Mouse (Mus musculus) monocyte, adult 5-6 weeks (primary cell): Measurements from ENCODE around the gene Inip. TPM values are rescaled to one million over a fixed set of nuclear protein-coding genes. Genes with fewer than 3 reads are reported as not detected.
"Not testable (repeated sequence)": the region's sequence is repeated elsewhere in the genome, so short reads cannot be mapped to it uniquely, and the experiment has no call there.

Experiments
- ATAC-seq: fragments of 153-309, 156-312 bp; replicated peaks from 2 replicates; pipeline ENCODE4 v1.8.0; 2017; ENCODE audit warnings: mild to moderate bottlenecking; ENCODE audit not compliant: low TSS enrichment, insufficient number of reproducible peaks, severe bottlenecking, poor library complexity, low FRiP score
- total RNA-seq: library from RNA; stranded (forward); fragments of 200-1000, 200-491, 200-594 nt; gene quantifications from 3 replicates; pipeline ENCODE4 v1.2.3, GENCODE M21; 2017

Inip gene
- total RNA-seq, 1 experiment from 2014 or later, result 36.2 TPM

GRCm38 (mm10) chr4:59815121-59815810 is 13.9 kb upstream of the Inip start:
- ATAC-seq, result peak; percentile 71

- ATAC-seq, result no peak
These were observed 12.7 kb upstream of the Inip start for GRCm38 (mm10) chr4:59814094-59814493.

DNA sequence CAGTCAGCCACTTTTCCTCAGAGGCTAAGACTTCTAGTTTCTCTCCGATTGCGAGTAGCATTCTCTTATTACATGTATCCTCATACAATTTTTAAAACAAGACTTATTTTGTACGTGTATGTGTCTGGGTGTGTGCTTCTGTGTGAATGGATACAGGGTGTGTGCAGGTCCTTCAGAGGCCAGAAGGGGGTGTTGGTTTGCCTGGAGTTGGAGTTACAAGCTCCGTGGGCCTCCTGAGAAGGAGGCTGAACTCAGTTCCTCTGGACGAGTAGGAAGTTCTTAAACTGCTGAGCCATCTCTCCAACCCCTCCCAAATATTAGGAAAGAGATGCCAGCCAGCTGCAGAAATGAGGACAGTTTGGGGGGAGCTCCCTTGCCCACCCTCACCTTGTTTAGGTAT is 7.0 kb upstream of the Inip start:
- ATAC-seq, result peak; percentile 63

GRCm38 (mm10) chr4:59807521-59807920 is 6.1 kb upstream of the Inip start:
- ATAC-seq, result no peak

DNA sequence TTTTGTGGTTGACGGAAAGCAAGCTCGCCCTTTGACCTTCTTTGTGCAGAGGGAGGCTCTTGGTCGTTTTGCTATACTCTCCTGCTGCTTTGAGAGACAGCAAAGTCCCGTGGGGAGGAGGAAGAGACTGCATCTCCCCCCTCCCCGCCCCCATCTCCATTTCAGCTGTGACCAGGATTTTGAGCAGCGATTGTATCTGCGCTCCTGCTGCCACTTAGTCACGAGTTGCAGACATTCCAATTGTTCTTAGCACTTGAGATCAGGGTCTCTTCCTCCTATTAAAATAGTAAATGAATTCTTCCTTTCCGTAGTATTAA is 5.4 kb upstream of the Inip start:
- no peak for ATAC-seq

- peak; percentile 32; the same call in 1 of the 2 replicates for ATAC-seq
These were observed 4.8 kb upstream of the Inip start for GRCm38 (mm10) chr4:59805968-59806878.

DNA sequence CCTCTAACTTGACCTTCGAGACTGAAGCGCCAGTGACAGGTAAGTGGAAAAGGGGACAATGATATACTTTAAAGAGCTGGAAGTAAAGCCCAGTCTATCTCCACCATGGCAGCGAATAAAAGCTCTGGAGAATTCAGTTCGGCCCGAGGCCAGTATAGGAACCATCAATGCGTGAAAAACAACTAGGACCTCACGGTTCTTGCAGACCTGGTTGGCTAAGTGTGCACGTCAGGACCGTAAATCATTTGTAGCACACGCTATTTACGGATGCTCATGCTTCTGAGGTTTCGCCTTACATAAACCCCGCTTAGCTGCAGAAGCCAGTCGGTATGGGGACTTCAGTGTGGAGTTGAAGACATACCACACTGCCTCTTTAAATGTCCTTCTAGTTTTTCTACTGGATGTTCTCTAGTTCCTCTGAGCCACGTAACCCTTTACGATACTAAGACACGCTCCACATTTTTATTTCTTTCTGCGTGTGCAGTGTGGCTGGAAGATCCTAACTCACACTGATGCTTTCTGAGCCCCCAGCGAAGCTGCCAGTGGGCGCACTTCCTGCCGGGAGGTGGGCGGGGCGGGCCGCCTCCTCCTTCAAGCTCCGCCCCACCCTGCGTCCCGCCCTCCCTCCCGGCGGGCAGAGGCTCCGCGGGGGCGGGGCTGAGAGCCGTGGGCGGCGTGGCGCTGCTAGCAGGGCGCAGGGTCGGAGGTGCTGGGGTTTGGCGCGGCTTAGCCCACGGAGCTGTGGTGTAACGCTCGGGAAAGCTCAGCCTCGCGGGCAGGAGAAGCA is 4.0 kb upstream of the Inip start, which contains the start of gene Snx30:
Snx30 (plus strand) TSS at position 660 of the 787 bp plus-strand sequence.
- ATAC-seq, result peak; percentile 33

- ATAC-seq, result no peak
These were observed 3.4 kb upstream of the Inip start for GRCm38 (mm10) chr4:59804754-59805153.

DNA sequence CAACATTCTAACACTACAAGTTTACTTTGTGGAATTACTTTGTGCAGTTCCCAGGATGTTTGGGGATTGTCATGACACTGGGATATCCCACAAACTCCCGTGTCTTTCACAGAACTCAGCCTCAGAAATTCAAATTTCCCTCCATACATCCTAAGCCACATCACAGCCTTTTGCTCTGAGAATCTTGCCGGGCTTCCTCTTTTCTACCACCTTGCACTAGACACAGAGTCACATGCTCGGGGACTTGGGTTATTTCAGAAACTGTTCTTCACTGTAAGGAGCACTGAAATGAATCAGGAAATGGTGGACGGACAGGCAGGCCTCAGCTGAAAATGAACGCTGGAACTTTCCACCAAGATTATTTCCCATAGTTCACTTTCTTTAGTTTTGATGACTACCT is 2.0 kb upstream of the Inip start:
- ATAC-seq, result peak; percentile 67

DNA sequence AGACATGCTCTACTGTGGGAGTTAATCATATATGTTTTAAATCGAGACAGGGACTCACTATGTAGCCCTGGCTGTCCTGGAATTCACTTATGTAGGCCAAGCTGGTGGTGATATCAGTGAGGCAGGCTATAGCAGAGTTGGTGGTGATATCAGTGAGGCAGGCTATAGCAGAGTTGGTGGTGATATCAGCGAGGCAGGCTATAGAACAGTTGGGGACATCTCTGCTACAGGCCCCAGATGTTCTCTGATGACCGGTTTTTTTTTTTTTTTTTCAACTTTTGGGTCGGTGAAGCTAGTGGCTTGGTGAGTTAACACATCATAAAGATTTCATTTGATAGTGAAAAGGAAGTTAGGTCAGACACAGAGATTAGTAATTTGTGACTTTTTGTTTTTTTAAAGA is 1.4 kb upstream of the Inip start:
- no peak for ATAC-seq

DNA sequence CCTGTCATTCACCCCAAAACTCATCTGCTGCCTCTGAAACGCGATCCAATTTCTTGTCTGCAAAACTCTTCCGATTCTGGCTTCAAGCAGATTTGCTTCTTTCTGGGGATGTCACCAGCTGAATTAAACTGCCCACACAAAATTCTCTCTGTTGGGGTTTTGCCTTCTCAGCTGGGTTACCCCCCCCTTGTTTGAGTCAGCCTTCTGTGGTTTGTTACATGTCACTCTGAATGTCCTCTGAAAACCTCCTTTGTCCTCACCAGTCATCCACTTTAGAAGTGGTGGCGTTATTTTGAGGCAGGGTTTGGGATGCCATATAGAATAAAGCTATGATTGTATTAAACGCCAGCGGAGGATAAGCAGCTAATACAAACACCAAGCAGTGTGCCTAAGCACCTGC is 718 bp upstream of the Inip start:
- ATAC-seq, result no peak

DNA sequence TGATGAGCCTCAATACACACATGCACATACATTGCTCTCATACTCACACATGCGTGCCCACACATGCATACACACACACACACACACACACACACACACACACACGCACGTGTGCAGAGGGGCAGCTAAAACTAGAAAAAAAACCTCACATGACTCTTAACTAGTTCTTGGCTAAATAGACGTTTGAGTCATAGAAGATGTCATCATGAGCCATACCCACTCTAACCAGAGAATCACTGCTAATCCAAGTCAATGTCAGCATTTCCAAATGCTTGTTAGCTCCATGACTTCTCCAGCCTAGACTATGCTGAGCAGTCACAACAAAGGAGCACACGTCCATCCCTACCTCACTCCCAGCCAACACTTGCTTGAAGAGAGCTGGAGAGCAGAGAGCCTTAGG is 1.2 kb downstream of the Inip start:
- ATAC-seq, result no peak

DNA sequence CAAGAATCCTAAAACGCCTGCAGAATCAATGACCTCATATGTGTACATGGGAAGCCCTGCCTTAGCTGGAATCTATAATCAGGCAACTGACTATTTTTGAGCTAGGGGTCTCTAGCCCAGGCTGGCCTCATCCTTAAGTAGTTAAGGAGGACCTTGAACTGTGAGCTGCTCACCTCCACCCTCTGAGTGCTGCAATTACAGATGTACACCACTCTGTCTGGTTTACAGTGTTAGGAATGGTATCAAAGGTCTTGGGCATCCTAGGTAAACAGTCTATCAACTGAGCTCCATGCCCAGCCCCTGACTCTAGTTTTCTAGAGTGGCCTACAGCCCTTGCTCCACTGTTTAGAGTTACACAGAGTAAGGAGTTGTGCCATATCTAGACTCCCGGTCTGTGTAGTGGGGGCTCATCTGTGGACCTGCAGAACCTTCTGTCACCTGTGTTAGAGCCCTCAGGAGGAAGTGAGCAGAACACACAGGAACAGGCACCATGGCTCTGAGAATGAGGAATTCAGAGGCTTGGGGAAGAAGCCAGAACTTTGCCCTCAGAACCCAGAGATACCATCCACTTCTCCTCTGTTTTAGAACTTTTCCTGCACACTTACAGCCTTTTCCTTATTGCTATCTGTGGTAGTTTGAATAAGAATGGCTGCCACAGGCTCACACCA is 5.5 kb downstream of the Inip start:
- ATAC-seq, result no peak

- no peak for ATAC-seq
These were observed 7.3 kb downstream of the Inip start for GRCm38 (mm10) chr4:59794116-59794515.

- not testable (repeated sequence) for ATAC-seq
These were observed 7.8 kb downstream of the Inip start for GRCm38 (mm10) chr4:59793626-59794025.

DNA sequence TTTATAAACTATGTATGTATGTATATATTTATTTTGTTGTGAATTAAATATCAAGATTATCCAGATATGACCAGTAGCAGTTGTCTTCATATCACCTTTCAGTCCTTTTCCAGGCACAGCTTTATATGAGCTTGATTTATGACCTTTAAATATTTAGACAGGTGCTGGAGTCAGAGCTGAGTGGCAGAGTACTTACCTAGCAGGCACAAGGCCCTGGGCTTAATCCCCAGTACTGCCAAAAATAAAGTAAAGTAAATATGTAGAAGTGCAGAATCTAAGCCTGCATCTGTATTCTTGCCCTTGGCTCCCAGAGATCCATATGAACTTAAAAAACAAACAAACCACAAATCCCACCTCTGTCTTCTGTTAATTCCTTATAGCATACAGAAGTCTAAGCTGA is 12.4 kb downstream of the Inip start:
- ATAC-seq, result no peak

DNA sequence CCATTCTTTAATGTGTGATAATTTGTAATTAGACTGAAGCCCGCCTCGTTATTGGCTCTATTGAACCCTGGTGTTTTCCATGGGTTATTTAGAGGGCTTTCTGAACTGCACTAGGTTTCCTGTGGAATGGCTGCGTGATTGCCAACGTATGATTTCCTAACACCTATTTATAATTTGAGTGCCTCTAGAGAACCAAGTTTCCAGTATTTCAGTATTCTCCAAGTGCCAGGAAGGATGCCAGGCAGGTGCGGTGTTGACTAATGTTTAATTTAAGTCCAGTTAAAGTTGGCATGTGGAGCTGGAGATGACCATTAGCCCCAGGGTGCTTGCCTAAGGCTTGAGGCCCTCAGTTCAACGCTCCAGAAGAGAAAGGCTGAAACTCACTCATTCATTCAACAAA is 14.3 kb downstream of the Inip start:
- no peak for ATAC-seq

DNA sequence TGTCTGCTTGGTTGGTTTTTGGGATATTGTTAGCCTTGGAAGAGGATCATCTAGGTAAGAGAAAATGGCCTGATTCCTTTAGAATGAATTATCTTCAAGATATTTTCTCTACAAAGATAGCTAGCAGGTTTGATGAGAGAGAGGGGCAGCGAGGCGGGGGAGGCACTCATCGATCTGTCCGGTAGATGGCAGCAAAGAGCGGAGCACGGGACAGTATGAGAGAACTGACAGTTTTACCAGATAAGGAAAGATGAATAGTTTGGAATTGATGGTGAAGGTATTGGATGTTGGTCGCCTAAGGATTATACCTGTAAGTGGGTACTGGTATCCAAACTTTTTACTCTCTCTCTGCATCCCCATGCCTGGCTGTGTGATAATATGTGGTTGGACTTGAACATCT is 14.7 kb downstream of the Inip start:
- peak; percentile 28; the same call in 1 of the 2 replicates for ATAC-seq

DNA sequence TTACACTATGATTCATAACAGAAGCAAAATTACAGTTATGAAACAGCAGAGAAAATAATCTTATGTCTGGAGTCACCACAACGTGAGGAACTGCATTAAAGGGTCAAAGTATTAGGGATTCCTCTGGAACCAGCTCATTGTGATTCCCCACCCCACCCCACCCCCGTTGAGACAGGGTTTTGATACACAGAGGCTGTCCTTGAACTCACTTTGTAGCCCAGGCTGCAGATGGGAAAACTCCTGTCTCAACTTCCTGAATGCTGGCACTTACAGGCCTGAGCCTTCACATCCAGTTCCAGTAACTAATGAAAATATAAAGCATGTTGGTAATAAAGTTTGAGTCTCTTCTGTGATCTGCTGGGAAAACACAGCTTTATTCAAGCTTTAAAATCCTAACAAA is 16.0 kb downstream of the Inip start:
- ATAC-seq, result no peak
